Mouse (Mus musculus) stomach, embryonic 15.5 days (tissue): ENCODE measurements around the gene Parp16. TPM values are rescaled to one million over a fixed set of nuclear protein-coding genes. Genes with fewer than 3 reads are reported as not detected.
"Not testable (repeated sequence)": the region's sequence is repeated elsewhere in the genome, so short reads cannot be mapped to it uniquely, and the experiment has no call there.

Experiments
- ATAC-seq: fragments of 200-750 bp; cut with Nextera tagmentation; 2 replicates; pipeline ENCODE4 v1.8.0; 2017; ENCODE audit warnings: low read depth, moderate number of reproducible peaks, moderate TSS enrichment; ENCODE audit not compliant: insufficient read depth, low FRiP score
- H3K27ac ChIP-seq: fragments of 300-500 bp; sonication (generic); 2 replicates; pipeline ENCODE4 v1.5.1; 2015; ENCODE audit warnings: mild to moderate bottlenecking, inconsistent platforms
- H3K27me3 ChIP-seq: fragments of 300-500 bp; sonication (generic); replicated peaks from 2 replicates; pipeline ENCODE4 v1.6.1; 2015; ENCODE audit warnings: inconsistent platforms
- H3K36me3 ChIP-seq: fragments of 300-500 bp; sonication (generic); 2 replicates; pipeline ENCODE4 v1.6.1; 2015; ENCODE audit warnings: inconsistent platforms
- H3K4me1 ChIP-seq: fragments of 300-500 bp; sonication (generic); 2 replicates; pipeline ENCODE4 v1.6.1; 2015; ENCODE audit warnings: inconsistent platforms
- H3K4me2 ChIP-seq: fragments of 300-500 bp; sonication (generic); 2 replicates; pipeline ENCODE4 v1.6.1; 2015; ENCODE audit warnings: mild to moderate bottlenecking, inconsistent platforms
- H3K4me3 ChIP-seq: fragments of 300-500 bp; sonication (generic); replicated peaks from 2 replicates; pipeline ENCODE4 v1.5.1; 2015; ENCODE audit warnings: inconsistent platforms
- H3K9ac ChIP-seq: fragments of 300-500 bp; sonication (generic); 2 replicates; pipeline ENCODE4 v1.6.1; 2015; ENCODE audit warnings: inconsistent platforms
- H3K9me3 ChIP-seq: fragments of 300-500 bp; sonication (generic); 2 replicates; pipeline ENCODE4 v1.6.1; 2016; ENCODE audit warnings: inconsistent platforms
- WGBS: fragments of 180-500 bp; shearing (Covaris S2); methylation state at CpG from one replicate; pipeline ENCODE4 v1.1.7; 2015; 5-methylcytosine and 5-hydroxymethylcytosine counted together
- polyA plus RNA-seq: library from polyadenylated mRNA; unstranded; fragments of >200 nt; fragmentation: Nextera tagmentation; extraction: Ambion mirVana; gene quantifications from 2 replicates; pipeline ENCODE4 v1.2.1, GENCODE M21; 2015

The Parp16 gene
- polyA plus RNA-seq, 1 experiment from 2014 or later = 9.1 TPM

DNA sequence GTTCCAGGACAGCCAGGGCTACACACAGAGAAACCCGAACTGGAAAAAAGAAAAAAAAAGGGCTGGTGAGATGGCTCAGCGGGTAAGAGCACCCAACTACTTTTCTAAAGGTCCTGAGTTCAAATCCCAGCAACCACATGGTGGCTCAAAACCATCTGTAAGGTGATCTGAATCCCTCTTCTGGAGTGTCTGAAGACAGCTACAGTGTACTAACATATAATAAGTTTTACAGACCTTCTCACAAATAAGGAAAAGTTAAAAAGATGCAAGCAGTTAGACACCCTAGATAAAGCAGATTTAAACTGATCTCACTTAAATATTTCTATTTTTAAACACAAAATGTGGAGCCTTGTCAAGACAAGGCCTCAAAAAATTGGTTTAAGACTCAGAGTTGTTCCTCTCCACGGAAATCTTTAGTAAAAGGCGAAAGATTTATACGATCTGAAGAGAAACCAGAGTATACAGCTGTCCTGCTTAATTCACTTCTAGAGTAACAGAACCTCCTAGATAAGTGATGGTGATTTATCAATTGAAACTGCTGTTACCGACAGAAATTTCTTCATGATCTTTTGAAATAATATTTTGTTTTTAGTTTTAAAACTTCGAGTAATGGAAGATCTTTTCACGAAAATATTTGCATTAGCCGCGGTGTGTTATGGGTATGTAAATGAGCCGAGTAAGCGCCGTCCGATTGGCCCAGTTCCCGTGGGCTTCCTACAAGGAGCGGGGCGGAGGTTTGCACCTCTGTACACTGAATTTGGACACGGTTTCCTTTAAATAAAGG lies 6.4 kb downstream of the Parp16 start:
- ATAC-seq = peak; percentile 89
- H3K9me3 ChIP-seq = no peaks in the 10 kb centered on the region
- peaks cover 10% of the 10 kb centered on the region for H3K4me1 ChIP-seq
- H3K27me3 ChIP-seq = no peaks in the 10 kb centered on the region
- H3K27ac ChIP-seq = peak overlapping the region; percentile 77
- H3K4me3 ChIP-seq = peak overlapping the region; percentile 45
- H3K9ac ChIP-seq = peak overlapping the region; percentile 26; the same call in 1 of the 2 replicates
- H3K4me2 ChIP-seq = peak overlapping the region; percentile 68
- H3K36me3 ChIP-seq = no peaks in the 10 kb centered on the region
- under 1% methylated on average over 18 of the region's 18 CpGs for WGBS

DNA sequence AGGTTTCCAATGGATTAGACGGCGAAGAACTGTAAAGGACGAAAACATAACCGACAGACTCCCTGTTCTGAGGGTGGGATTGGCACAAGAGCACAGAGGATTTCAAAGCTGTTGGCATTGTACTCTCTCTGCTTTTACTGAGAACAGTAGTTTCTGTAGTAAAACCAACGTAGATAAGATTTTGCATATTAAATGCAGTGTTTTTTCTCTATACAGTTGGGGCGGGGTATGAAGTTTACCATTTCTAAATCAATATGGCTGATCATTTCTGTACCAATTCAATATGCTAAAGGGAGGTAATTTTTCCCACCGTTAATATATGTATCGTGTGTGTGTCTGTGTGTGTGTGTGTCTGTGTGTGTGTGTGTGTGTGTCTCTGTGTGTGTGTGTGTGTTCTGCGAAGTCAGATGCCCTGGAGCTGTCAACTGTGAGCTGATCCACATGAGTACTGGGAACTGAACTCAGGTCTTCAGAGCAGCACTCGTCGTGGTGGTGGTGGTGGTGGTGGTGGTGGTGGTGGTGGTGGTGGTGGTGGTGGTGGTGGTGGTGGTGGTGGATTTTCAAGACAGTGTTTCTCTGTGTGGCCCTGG lies 7.1 kb downstream of the Parp16 start:
- Histone ChIP-seq H3K9ac (peak overlapping the region; percentile 26; the same call in 1 of the 2 replicates), H3K4me1 (peaks cover 7% of the 10 kb centered on the region), H3K9me3 (no peaks in the 10 kb centered on the region), H3K27ac (peak overlapping the region; percentile 77; the same call in 1 of the 2 replicates), H3K4me3 (peak overlapping the region; percentile 45), H3K4me2 (peak overlapping the region; percentile 68), H3K27me3 (no peaks in the 10 kb centered on the region), H3K36me3 (no peaks in the 10 kb centered on the region)
- 23% methylated on average over 11 of the region's 11 CpGs for WGBS
- no peak for ATAC-seq

DNA sequence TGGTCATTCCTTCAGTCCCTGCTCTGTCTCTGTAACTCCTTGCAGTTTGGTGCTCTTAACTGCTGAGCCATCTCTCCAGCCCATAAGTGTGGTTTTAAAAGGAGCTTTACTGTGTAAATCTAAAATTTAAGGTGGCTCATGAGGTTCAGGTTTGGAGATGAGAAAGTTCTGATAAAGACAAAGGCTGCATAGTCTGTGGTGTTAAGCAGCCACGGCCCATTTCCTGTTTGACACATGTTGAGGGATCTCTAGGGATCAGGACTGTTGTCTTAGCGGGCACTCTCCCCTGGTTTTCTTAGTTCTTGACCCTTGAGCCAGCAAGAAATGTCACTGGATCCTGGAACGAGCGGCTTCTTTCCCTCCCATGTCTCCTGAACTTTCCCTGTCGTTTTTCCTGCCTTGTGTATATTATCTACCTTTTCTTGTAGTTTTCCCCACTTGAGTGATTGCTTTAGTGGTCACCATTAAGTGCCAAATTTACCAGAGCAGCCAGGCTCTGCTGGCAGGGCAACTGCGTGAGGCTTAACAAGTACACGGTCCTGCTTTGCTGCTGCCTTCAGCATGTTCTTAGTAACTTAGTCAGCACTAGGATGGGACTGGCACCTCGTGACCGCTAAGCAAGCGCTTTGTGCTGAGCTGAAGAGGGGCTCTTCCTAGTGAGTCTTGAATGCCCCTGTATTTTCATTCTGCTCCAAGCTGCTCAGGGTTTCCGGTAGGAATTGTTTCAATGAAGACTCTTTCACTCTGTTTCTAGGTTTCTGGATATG lies 10.1 kb downstream of the Parp16 start:
- H3K4me1 ChIP-seq = peaks cover 2% of the 10 kb centered on the region; the same call in 1 of the 2 replicates
- no peaks in the 10 kb centered on the region for H3K9me3 ChIP-seq
- H3K9ac ChIP-seq = no peak overlapping the region
- WGBS = 66% methylated on average over 11 of the region's 11 CpGs
- no peak overlapping the region for H3K4me2 ChIP-seq
- no peak overlapping the region for H3K4me3 ChIP-seq
- no peaks in the 10 kb centered on the region for H3K27me3 ChIP-seq
- no peak for ATAC-seq
- H3K27ac ChIP-seq = no peak overlapping the region
- H3K36me3 ChIP-seq = no peaks in the 10 kb centered on the region

DNA sequence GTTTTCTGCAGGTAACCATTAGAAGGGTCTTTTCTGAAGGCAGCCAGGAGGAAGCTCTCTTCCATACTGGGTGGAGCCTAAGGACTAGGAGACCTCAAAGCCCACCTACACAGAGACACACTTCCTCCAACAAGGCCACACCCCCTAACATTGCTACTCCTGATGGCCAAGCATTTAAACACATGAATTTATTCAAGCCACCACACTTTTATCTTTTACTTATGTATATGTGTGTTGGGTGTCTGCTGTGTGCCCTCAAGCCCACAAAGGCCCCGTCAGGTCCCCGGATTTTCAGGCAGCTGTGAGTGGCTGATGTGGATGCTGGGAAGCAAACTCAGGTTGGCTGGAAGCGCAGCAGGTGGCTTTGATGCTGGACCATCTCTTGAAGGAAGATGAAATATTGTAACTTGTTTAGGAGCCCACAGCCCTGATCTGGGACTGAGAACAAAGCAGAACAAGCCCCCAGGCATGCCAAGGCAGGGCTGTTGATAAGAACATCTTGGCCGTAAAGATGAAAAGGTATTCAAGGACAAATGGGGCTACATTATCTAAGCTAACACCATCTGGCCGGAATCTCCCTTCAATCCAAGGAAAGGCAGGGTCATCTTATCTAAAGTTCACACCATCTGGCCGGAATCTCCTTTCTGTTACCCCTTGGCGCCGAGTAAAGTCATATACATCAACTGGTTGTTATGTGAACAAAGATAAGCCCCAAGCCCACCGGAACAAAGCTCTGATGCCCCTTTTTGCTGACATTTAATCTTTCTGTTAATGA lies 12.1 kb downstream of the Parp16 start:
- not testable (repeated sequence) for H3K36me3 ChIP-seq, H3K4me1 ChIP-seq, H3K4me3 ChIP-seq, H3K9me3 ChIP-seq, H3K27me3 ChIP-seq, H3K9ac ChIP-seq, ATAC-seq, H3K27ac ChIP-seq, H3K4me2 ChIP-seq
- 76% methylated on average over 9 of the region's 9 CpGs for WGBS

- no peak overlapping the region for H3K4me2 ChIP-seq
- H3K9me3 ChIP-seq = no peaks in the 10 kb centered on the region
- no peaks in the 10 kb centered on the region for H3K27me3 ChIP-seq
- WGBS = 90% methylated on average over 32 of the region's 32 CpGs
- H3K4me3 ChIP-seq = no peak overlapping the region
- ATAC-seq = no peak
- no peaks in the 10 kb centered on the region for H3K4me1 ChIP-seq
- no peaks in the 10 kb centered on the region for H3K36me3 ChIP-seq
- H3K9ac ChIP-seq = no peak overlapping the region
- H3K27ac ChIP-seq = no peak overlapping the region
Measured at GRCm38 (mm10) chr9:65208293-65209179, 13.4 kb downstream of the Parp16 start.

DNA sequence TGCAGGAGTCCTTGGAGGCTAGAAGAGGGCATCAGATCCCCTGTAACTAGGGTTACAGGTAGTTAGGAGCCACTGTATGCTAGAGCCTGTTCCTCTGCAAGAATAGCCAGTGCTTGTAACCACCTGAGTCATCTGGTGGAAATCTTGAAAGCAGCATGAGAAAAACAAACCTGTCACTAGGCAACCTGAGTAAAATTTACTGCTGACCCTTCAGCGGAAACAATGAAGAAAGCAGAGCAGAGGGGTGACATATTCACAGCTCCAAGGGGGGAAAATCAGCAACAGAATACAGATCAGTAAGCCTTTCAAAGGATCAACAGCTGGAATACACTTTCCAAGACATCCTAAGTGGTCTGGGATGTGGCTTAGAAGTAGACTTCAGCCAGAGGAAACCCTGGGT lies 16.4 kb downstream of the Parp16 start:
- no peak overlapping the region for H3K4me3 ChIP-seq
- 0 out of 2 replicates have a peak, but pooled peaks cover 5% of the 10 kb centered on the region for H3K4me1 ChIP-seq
- H3K36me3 ChIP-seq = no peaks in the 10 kb centered on the region
- no peaks in the 10 kb centered on the region for H3K9me3 ChIP-seq
- H3K27ac ChIP-seq = no peak overlapping the region
- WGBS = 33% methylated on average over 1 of the region's 1 CpGs
- no peak for ATAC-seq
- no peak overlapping the region for H3K4me2 ChIP-seq
- H3K27me3 ChIP-seq = no peaks in the 10 kb centered on the region
- H3K9ac ChIP-seq = no peak overlapping the region

- no peaks in the 10 kb centered on the region for H3K36me3 ChIP-seq
- H3K4me2 ChIP-seq = peak overlapping the region; percentile 88
- ATAC-seq = peak; percentile 1; the same call in 1 of the 2 replicates
- no peaks in the 10 kb centered on the region for H3K27me3 ChIP-seq
- H3K27ac ChIP-seq = peak overlapping the region; percentile 94
- no peaks in the 10 kb centered on the region for H3K9me3 ChIP-seq
- 15% methylated on average over 10 of the region's 10 CpGs for WGBS
- H3K4me1 ChIP-seq = peaks cover 14% of the 10 kb centered on the region; the same call in 1 of the 2 replicates
- H3K9ac ChIP-seq = no peak overlapping the region; the same call in 1 of the 2 replicates
- H3K4me3 ChIP-seq = peak overlapping the region; percentile 69
Measured at GRCm38 (mm10) chr9:65214425-65214777, 19.2 kb downstream of the Parp16 start.

- H3K4me1 ChIP-seq = peaks cover 14% of the 10 kb centered on the region; the same call in 1 of the 2 replicates
- H3K36me3 ChIP-seq = no peaks in the 10 kb centered on the region
- peak overlapping the region; percentile 88 for H3K4me2 ChIP-seq
Measured at GRCm38 (mm10) chr9:65214778-65215493, 19.8 kb downstream of the Parp16 start.

DNA sequence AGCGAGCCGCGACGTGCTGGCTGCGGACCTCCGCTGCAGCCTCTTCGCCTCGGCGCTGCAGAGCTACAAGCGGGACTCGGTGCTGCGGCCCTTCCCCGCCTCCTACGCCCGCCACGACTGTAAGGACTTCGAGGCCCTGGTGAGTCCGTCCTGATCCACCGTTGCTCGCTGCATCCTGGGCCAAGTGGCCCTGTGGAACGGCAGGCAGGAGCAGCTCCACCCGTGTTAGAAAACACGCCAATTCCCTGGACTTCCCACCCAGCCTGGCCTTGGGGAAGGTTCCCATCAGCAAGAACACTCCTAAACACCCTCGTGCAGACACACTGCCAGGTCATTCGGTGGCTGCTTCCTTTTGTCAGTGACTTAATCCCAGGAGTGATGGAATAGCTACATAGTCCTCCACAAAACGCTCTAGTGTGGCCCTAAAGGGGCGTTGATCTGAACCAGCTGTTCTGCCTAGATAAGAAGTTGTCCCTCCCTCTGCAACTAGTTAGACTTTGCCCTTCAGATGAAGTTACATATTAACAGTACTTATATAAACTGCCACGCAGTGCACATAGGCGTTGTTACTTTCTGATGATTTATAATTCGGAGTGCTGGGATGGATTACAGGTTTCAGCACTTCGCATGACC lies 20.5 kb downstream of the Parp16 start:
- peak overlapping the region; percentile 69 for H3K4me3 ChIP-seq
- peak overlapping the region; percentile 94 for H3K27ac ChIP-seq
- no peaks in the 10 kb centered on the region for H3K36me3 ChIP-seq
- peaks cover 14% of the 10 kb centered on the region; the same call in 1 of the 2 replicates for H3K4me1 ChIP-seq
- H3K27me3 ChIP-seq = no peaks in the 10 kb centered on the region
- H3K9me3 ChIP-seq = no peaks in the 10 kb centered on the region
- ATAC-seq = peak; percentile 81
- WGBS = 1% methylated on average over 31 of the region's 31 CpGs
- H3K9ac ChIP-seq = peak overlapping the region; percentile 75
- peak overlapping the region; percentile 88 for H3K4me2 ChIP-seq

More at GRCm38 (mm10) chr9:65214778-65215493, 19.8 kb downstream of the Parp16 start:
- Histone ChIP-seq H3K9ac (peak overlapping the region; percentile 75), H3K9me3 (no peaks in the 10 kb centered on the region), H3K4me3 (peak overlapping the region; percentile 69), H3K27me3 (no peaks in the 10 kb centered on the region), H3K27ac (peak overlapping the region; percentile 94)
- ATAC-seq = peak; percentile 93
- 1% methylated on average over 59 of the region's 59 CpGs for WGBS

DNA sequence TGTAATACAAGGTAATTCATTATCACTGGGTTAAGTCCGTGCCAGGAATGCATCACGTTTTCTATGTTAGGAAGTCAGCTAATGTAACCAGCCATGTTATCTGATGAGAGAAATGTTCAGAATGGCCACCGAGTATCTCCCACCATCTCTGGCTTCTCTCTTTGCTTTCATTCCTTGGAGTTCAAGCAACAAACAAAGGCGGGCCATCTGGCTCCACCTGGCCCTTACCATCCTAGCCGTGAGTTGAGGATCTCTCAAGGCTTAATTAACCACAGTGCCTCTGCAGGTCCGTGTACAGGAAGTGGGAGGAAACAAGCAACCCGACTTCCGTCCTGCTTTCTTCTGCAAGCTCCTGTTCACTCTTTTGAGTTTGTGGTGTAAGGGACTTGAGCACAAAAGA lies 21.8 kb downstream of the Parp16 start:
- Histone ChIP-seq H3K4me2 (peak overlapping the region; percentile 88; the same call in 1 of the 2 replicates), H3K4me1 (peaks cover 14% of the 10 kb centered on the region; the same call in 1 of the 2 replicates), H3K9me3 (no peaks in the 10 kb centered on the region), H3K36me3 (no peaks in the 10 kb centered on the region), H3K9ac (no peak overlapping the region), H3K4me3 (no peak overlapping the region), H3K27ac (peak overlapping the region; percentile 48; the same call in 1 of the 2 replicates), H3K27me3 (no peaks in the 10 kb centered on the region)
- no peak for ATAC-seq
- 34% methylated on average over 8 of the region's 8 CpGs for WGBS
